Comparison of ENCODE assay signal across 22 mouse cellular contexts in genomic region chr10:120153911-120154310, GRCm38 (mm10).
"Had no signal": no experiment of that assay in that cellular context is flagged by ENCODE, and none has a peak within 500 bp of the region (broad histone marks: within the 10 kb centered on the region; RNA-seq: fewer than 3 reads in every experiment).

No protein-coding gene starts in this region.

- H3K4me1 ChIP-seq: heart, embryonic 10.5 days; heart, embryonic 12.5 days; hindbrain, embryonic 10.5 days; hindbrain, embryonic 12.5 days; intestine, embryonic 15.5 days; limb, embryonic 13.5 days; limb, embryonic 15.5 days; liver, embryonic 12.5 days had no signal

- H3K4me3 ChIP-seq: heart, embryonic 10.5 days; heart, embryonic 12.5 days; hindbrain, embryonic 10.5 days; hindbrain, embryonic 12.5 days; intestine, embryonic 15.5 days; layer of hippocampus, adult 2 months; left cerebral cortex, adult 2 months; limb, embryonic 13.5 days; limb, embryonic 15.5 days; liver, embryonic 12.5 days had no signal

- H3K36me3 ChIP-seq: heart, embryonic 10.5 days; heart, embryonic 12.5 days; hindbrain, embryonic 10.5 days; hindbrain, embryonic 12.5 days; intestine, embryonic 15.5 days; limb, embryonic 13.5 days; limb, embryonic 15.5 days; liver, embryonic 12.5 days had no signal

- H3K27ac ChIP-seq: heart, embryonic 10.5 days; hindbrain, embryonic 10.5 days; hindbrain, embryonic 12.5 days; hindbrain, embryonic 14.5 days; intestine, embryonic 15.5 days; layer of hippocampus, adult 2 months; left cerebral cortex, adult 2 months; limb, embryonic 13.5 days; limb, embryonic 15.5 days; liver, embryonic 12.5 days; liver, embryonic 14.5 days had no signal

- DNase-seq: gastrocnemius, postnatal 25 days; heart, adult 18-20 months; heart, postnatal 10 days; heart, postnatal 4 days; kidney, adult 18-20 months; kidney, adult 8-10 months; kidney, postnatal 10 days; kidney, postnatal 25 days; kidney, postnatal 4 days; left cerebral cortex, postnatal 4 days had no signal

- H3K27me3 ChIP-seq: heart, embryonic 12.5 days; hindbrain, embryonic 12.5 days; intestine, embryonic 15.5 days; limb, embryonic 13.5 days; limb, embryonic 15.5 days; liver, embryonic 12.5 days had no signal
